Comparison of ENCODE assay signal across 9 mouse cellular contexts in the genomic region with DNA sequence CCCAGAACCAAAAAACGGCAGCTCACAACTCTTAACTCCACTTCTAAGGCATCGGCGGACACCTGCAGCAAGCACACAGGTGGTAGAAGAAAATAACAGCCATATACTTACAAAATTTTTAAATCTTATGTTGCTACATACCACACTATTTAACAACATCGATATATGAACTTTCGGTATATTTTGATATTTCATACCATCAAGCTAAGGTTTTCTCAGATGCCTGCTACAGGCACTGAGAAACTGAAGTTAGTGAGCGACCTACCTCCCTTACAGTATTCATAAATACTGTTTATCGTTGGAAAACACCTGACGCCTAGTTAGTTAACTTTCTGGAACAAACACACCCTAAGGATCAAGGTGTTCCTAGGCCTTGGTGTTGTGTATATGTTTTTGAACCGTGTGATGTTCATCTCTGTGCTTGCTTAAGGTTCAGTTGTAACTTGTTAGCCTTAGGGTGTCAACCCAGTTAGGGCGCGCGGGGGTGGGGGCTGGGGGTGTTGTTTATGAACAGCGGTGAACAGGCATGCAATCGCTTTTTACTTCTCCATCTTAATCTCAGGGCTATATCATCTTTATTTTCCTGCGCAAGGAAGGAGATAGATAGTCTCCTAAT. TPM values are rescaled to one million over a fixed set of nuclear protein-coding genes. Genes with fewer than 3 reads are reported as not detected.
A peak's percentile ranks its signal among the peaks of the same experiment; 100 is the strongest.
DNase-seq lines count a peak whose midpoint lies in the region; ATAC-seq and TF ChIP-seq lines count a peak whose summit lies in the region.
"Had no signal": no experiment of that assay in that cellular context is flagged by ENCODE, and none has a peak within 500 bp of the region (broad histone marks: within the 10 kb centered on the region; RNA-seq: fewer than 3 reads in every experiment).

No protein-coding gene starts in this region.

- intact Hi-C loops in heart, postnatal 14 days (cut with DNase I) = no loop called here

- peak overlapping the region; percentile 99 for H3K9ac ChIP-seq in CH12.LX (ENCODE audit: insufficient read depth, low read depth)
- peak overlapping the region; percentile 86 for H3K9ac ChIP-seq in heart, embryonic 13.5 days
- peak overlapping the region; percentile 88 for H3K9ac ChIP-seq in liver, embryonic 12.5 days

- no peak for TF ChIP-seq EP300 in CH12.LX (IDR thresholded peaks at IDR 0.05; ENCODE audit: low read length)

- peaks cover 24% of the 10 kb centered on the region for H3K36me3 ChIP-seq in heart, embryonic 10.5 days
- H3K36me3 ChIP-seq in CH12.LX (replicated peaks in 1 of 2; ENCODE audit: control insufficient read depth in 1 of 2, insufficient read depth in 1 of 2, low read length in 1 of 2) = peaks cover 20 to 23% of the 10 kb centered on the region in 2 experiments
- peaks cover 24% of the 10 kb centered on the region for H3K36me3 ChIP-seq in heart, embryonic 13.5 days
- H3K36me3 ChIP-seq in liver, embryonic 12.5 days = peaks cover 21% of the 10 kb centered on the region

- ATAC-seq in heart, embryonic 13.5 days (ENCODE audit: extremely low read depth, insufficient number of reproducible peaks, low FRiP score, low TSS enrichment) = no peak
- ATAC-seq in liver, embryonic 12.5 days = no peak

- peaks cover 33% of the 10 kb centered on the region for H3K79me2 ChIP-seq in CH12.LX (replicated peaks; ENCODE audit: control insufficient read depth, extremely low read depth, insufficient read depth, poor library complexity, severe bottlenecking)

- peak overlapping the region; percentile 90; the same call in 1 of the 2 replicates for H3K4me2 ChIP-seq in CH12.LX (ENCODE audit: insufficient read depth, low read depth, poor library complexity, severe bottlenecking)
- H3K4me2 ChIP-seq in heart, embryonic 13.5 days = peak overlapping the region; percentile 93
- peak overlapping the region; percentile 79 for H3K4me2 ChIP-seq in liver, embryonic 12.5 days

- dilution Hi-C loops in CH12.LX (cut with MboI; ENCODE audit: extremely low pct_ligation_motif_present, extremely low pct_unique_long_range_greater_than_20kb, low sequenced_read_pairs) = no loop called here

- in situ Hi-C loops in CH12.LX (cut with MboI; ENCODE audit: low pct_ligation_motif_present, low pct_unique_long_range_greater_than_20kb, low sequenced_read_pairs) = no loop called here

- no peaks in the 10 kb centered on the region for H3K27me3 ChIP-seq in heart, embryonic 10.5 days (ENCODE audit: insufficient read depth, poor library complexity, severe bottlenecking)
- no peaks in the 10 kb centered on the region for H3K27me3 ChIP-seq in CH12.LX (replicated peaks)
- H3K27me3 ChIP-seq in heart, embryonic 13.5 days (replicated peaks) = no peaks in the 10 kb centered on the region
- no peaks in the 10 kb centered on the region for H3K27me3 ChIP-seq in liver, embryonic 12.5 days (replicated peaks)

- no peak for DNase-seq in heart, embryonic 10.5 days (ENCODE audit: low spot score)
- no peak for DNase-seq in heart, postnatal 14 days
- no peak for DNase-seq in CH12.LX (ENCODE audit: extremely low read depth)
- no peak for DNase-seq in adrenal gland, postnatal 10 days
- no peak for DNase-seq in spleen, adult 12 weeks (ENCODE audit: low spot score)
- no peak for DNase-seq in spleen, postnatal 10 days (ENCODE audit: low spot score in 2 of 2)

- H3K4me3 ChIP-seq in heart, embryonic 10.5 days = peak overlapping the region; percentile 83
- H3K4me3 ChIP-seq in CH12.LX (replicated peaks in 1 of 3; ENCODE audit: low read depth in 2 of 3, low read length in 2 of 3, poor library complexity in 1 of 3) = no peak overlapping the region
- H3K4me3 ChIP-seq in heart, embryonic 13.5 days = peak overlapping the region; percentile 96
- H3K4me3 ChIP-seq in liver, embryonic 12.5 days = peak overlapping the region; percentile 72

- H3K27ac ChIP-seq in heart, embryonic 10.5 days = peak overlapping the region; percentile 92
- H3K27ac ChIP-seq in CH12.LX (ENCODE audit: insufficient read depth, low read depth) = no peak overlapping the region
- peak overlapping the region; percentile 99 for H3K27ac ChIP-seq in heart, embryonic 13.5 days (replicated peaks)
- H3K27ac ChIP-seq in liver, embryonic 12.5 days = peak overlapping the region; percentile 88

- H3K4me1 ChIP-seq in heart, embryonic 10.5 days = peaks cover 43% of the 10 kb centered on the region
- H3K4me1 ChIP-seq in CH12.LX (ENCODE audit: control insufficient read depth in 1 of 2, insufficient read depth in 2 of 2) = peaks cover 0 to 35% of the 10 kb centered on the region in 2 experiments; a peak in 2 of 4 replicates
- H3K4me1 ChIP-seq in heart, embryonic 13.5 days = peaks cover 52% of the 10 kb centered on the region
- peaks cover 48% of the 10 kb centered on the region for H3K4me1 ChIP-seq in liver, embryonic 12.5 days

- no peak for TF ChIP-seq CTCF in CH12.LX (conservative IDR thresholded peaks at IDR 0.05 in 1 of 2, IDR thresholded peaks at IDR 0.05 in 1 of 2; ENCODE audit: low read depth in 2 of 2, low read length in 2 of 2)

- 74% methylated on average over 15 of the region's 15 CpGs for WGBS in heart, embryonic 10.5 days
- WGBS in heart, embryonic 13.5 days = 69% methylated on average over 15 of the region's 15 CpGs
- WGBS in liver, embryonic 12.5 days (ENCODE audit: insufficient replicate concordance) = 63% methylated on average over 15 of the region's 15 CpGs

- TF ChIP-seq RAD21 in CH12.LX (IDR thresholded peaks at IDR 0.05; ENCODE audit: low read depth, low read length) = no peak

- H3K9me3 ChIP-seq in heart, embryonic 10.5 days = no peaks in the 10 kb centered on the region
- H3K9me3 ChIP-seq in CH12.LX (replicated peaks; ENCODE audit: low read length) = no peaks in the 10 kb centered on the region
- H3K9me3 ChIP-seq in heart, embryonic 13.5 days = no peaks in the 10 kb centered on the region
- H3K9me3 ChIP-seq in liver, embryonic 12.5 days (replicated peaks) = no peaks in the 10 kb centered on the region

- TF ChIP-seq POLR2A in CH12.LX (IDR thresholded peaks at IDR 0.05; ENCODE audit: low read depth, low read length) = no peak

TF ChIP-seq in CH12.LX, 34 proteins besides CTCF, POLR2A, EP300 and RAD21:
- TF ChIP-seq PAX5 (IDR thresholded peaks at IDR 0.05; ENCODE audit: low read length) (no peak), MYC (IDR thresholded peaks at IDR 0.05; ENCODE audit: low read depth, low read length) (no peak), RCOR1 (conservative IDR thresholded peaks at IDR 0.05; ENCODE audit: low read depth, low read length) (no peak), GABPA (IDR thresholded peaks at IDR 0.05; ENCODE audit: insufficient replicate concordance, low read depth, low read length) (no peak), ZKSCAN1 (IDR thresholded peaks at IDR 0.05; ENCODE audit: borderline replicate concordance, low read depth, low read length) (no peak), ZC3H11A (IDR thresholded peaks at IDR 0.05; ENCODE audit: low read depth, low read length) (no peak)

RNA-seq across cellular contexts. Expression of gene Txnip, which starts 1.6 kb away (rescaled TPM):
- polyA plus RNA-seq in heart, embryonic 10.5 days (2016; fragmentation: Nextera tagmentation; extraction: Ambion mirVana) = 59.9 and 75.5 TPM in 2 replicates
- total RNA-seq in heart, postnatal 14 days (2021) = 100 to 1,000 TPM; 512 to 552 TPM
- total RNA-seq in CH12.LX (2012; rRNA removed) = 52.5 and 76.7 TPM in 2 replicates
- 184 and 220 TPM in 2 replicates for total RNA-seq in CH12.LX (2014; rRNA removed)
- 39.2 and 41.8 TPM in 2 replicates for polyA plus RNA-seq in CH12.LX (2012; ENCODE audit: insufficient read length, low read depth)
- polyA plus RNA-seq in heart, embryonic 13.5 days (2015; fragmentation: Nextera tagmentation; extraction: Ambion mirVana) = 156 and 165 TPM in 2 replicates
- 28.6 and 29.9 TPM in 2 replicates for polyA plus RNA-seq in liver, embryonic 12.5 days (2016; fragmentation: Nextera tagmentation; extraction: Ambion mirVana)
- total RNA-seq in adrenal gland, postnatal 10 days (2021) = 100 to 1,000 TPM; 601 to 945 TPM

RNA-seq across cellular contexts. Expression of gene Gm16253, which starts 20.7 kb away (rescaled TPM):
- 0.88 and 2.8 TPM in 2 replicates for polyA plus RNA-seq in heart, embryonic 10.5 days (2016; fragmentation: Nextera tagmentation; extraction: Ambion mirVana)
- total RNA-seq in heart, postnatal 14 days (2021) = 1 to 10 TPM; 3.7 to 4.5 TPM
- 0.38 and 0.72 TPM in 2 replicates for total RNA-seq in CH12.LX (2012; rRNA removed)
- not detected in 2 replicates for total RNA-seq in CH12.LX (2014; rRNA removed)
- polyA plus RNA-seq in CH12.LX (2012; ENCODE audit: insufficient read length, low read depth) = 0.46 TPM in 1 of 2 replicates, not detected in the other
- 1.6 and 1.7 TPM in 2 replicates for polyA plus RNA-seq in heart, embryonic 13.5 days (2015; fragmentation: Nextera tagmentation; extraction: Ambion mirVana)
- 0.24 and 0.26 TPM in 2 replicates for polyA plus RNA-seq in liver, embryonic 12.5 days (2016; fragmentation: Nextera tagmentation; extraction: Ambion mirVana)
- under 1 TPM in 1 of 2 experiments, not detected in 1; 0.61 TPM for total RNA-seq in adrenal gland, postnatal 10 days (2021)
- total RNA-seq: left cerebral cortex, adult 8-10 months had no signal

RNA-seq across cellular contexts. Expression of gene Hfe2, which starts 31.1 kb away (rescaled TPM):
- polyA plus RNA-seq in heart, embryonic 10.5 days (2016; fragmentation: Nextera tagmentation; extraction: Ambion mirVana) = 5.5 and 8.9 TPM in 2 replicates
- total RNA-seq in heart, postnatal 14 days (2021) = 100 to 1,000 TPM; 219 to 221 TPM
- total RNA-seq in CH12.LX (2012; rRNA removed) (not detected in 2 replicates), CH12.LX (2014; rRNA removed) (not detected in 2 replicates)
- polyA plus RNA-seq in CH12.LX (2012; ENCODE audit: insufficient read length, low read depth) = not detected in 2 replicates
- 7.4 and 7.5 TPM in 2 replicates for polyA plus RNA-seq in heart, embryonic 13.5 days (2015; fragmentation: Nextera tagmentation; extraction: Ambion mirVana)
- polyA plus RNA-seq in liver, embryonic 12.5 days (2016; fragmentation: Nextera tagmentation; extraction: Ambion mirVana) = 0.68 and 0.98 TPM in 2 replicates
- 10 to 100 TPM; 14.0 to 29.6 TPM for total RNA-seq in adrenal gland, postnatal 10 days (2021)

RNA-seq across cellular contexts. Expression of gene Polr3gl, which starts 37.9 kb away (rescaled TPM):
- 37.1 and 37.2 TPM in 2 replicates for polyA plus RNA-seq in heart, embryonic 10.5 days (2016; fragmentation: Nextera tagmentation; extraction: Ambion mirVana)
- 10 to 100 TPM; 21.8 to 25.3 TPM for total RNA-seq in heart, postnatal 14 days (2021)
- 10.4 and 13.7 TPM in 2 replicates for total RNA-seq in CH12.LX (2012; rRNA removed)
- total RNA-seq in CH12.LX (2014; rRNA removed) = 15.7 and 16.6 TPM in 2 replicates
- polyA plus RNA-seq in CH12.LX (2012; ENCODE audit: insufficient read length, low read depth) = 18.8 and 28.4 TPM in 2 replicates
- 33.5 and 36.1 TPM in 2 replicates for polyA plus RNA-seq in heart, embryonic 13.5 days (2015; fragmentation: Nextera tagmentation; extraction: Ambion mirVana)
- polyA plus RNA-seq in liver, embryonic 12.5 days (2016; fragmentation: Nextera tagmentation; extraction: Ambion mirVana) = 16.7 and 19.8 TPM in 2 replicates
- 10 to 100 TPM; 29.3 to 34.3 TPM for total RNA-seq in adrenal gland, postnatal 10 days (2021)

RNA-seq across cellular contexts. Expression of gene Ankrd34a, which starts 40.3 kb away (rescaled TPM):
- 6.8 and 10.4 TPM in 2 replicates for polyA plus RNA-seq in heart, embryonic 10.5 days (2016; fragmentation: Nextera tagmentation; extraction: Ambion mirVana)
- 1 to 10 TPM; 1.3 to 1.8 TPM for total RNA-seq in heart, postnatal 14 days (2021)
- total RNA-seq in CH12.LX (2012; rRNA removed) (0.04 TPM in 2 replicates), CH12.LX (2014; rRNA removed) (not detected in 2 replicates)
- polyA plus RNA-seq in CH12.LX (2012; ENCODE audit: insufficient read length, low read depth) = 0.11 TPM in 1 of 2 replicates, not detected in the other
- polyA plus RNA-seq in heart, embryonic 13.5 days (2015; fragmentation: Nextera tagmentation; extraction: Ambion mirVana) = 6.5 and 8.1 TPM in 2 replicates
- 0.33 and 0.44 TPM in 2 replicates for polyA plus RNA-seq in liver, embryonic 12.5 days (2016; fragmentation: Nextera tagmentation; extraction: Ambion mirVana)
- total RNA-seq in adrenal gland, postnatal 10 days (2021) = under 1 TPM; 0.54 to 0.55 TPM

Comparison
In these comparisons a context has a peak if more than half of its experiments do, and no peak if none do; other contexts are left out.
1. H3K4me3 ChIP-seq: peak in heart, embryonic 10.5 days (single experiment), heart, embryonic 13.5 days (single experiment) and liver, embryonic 12.5 days (single experiment); none in CH12.LX (0 of 3).
2. Peak in every context shown above with its lines, with median percentiles within 50 percentile points of each other: H3K4me2 ChIP-seq and H3K9ac ChIP-seq.